Mouse (Mus musculus): ENCODE data around the gene Ears2.
"Not testable (repeated sequence)": the region's sequence is repeated elsewhere in the genome, so short reads cannot be mapped to it uniquely, and the experiment has no call there.

The Ears2 gene

DNA sequence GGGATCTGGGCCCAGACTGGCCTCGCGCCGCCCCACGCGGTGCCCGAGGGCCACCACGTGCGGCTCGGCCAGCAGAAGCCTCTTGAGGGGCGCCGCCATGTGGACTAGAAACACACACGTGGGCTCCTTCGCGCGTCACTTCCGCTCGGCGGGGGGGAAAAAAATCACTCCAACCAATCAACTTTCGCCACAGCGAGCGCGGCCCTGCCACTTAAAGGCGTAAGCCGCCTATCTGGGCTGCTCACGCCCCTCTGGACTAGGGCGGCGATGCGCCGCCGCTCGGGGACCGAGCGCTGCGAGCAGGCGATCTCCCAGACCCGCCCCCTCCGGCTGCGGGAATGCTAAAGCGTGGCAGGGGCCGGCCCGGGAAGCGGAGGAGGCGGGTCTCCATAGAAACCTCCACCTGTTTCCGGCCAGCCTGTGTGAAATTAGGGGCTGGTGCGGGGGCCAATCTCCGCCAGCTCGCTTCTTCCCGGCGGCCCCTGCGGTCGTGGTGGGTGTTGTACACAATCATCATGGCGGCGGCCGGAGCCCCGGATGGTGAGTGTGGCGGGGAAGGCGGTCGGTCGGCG is at the start of gene Ears2, which contains the start of gene Ubfd1:
Gene Ears2, minus strand, starts transcription at position 319 of the 572 bp plus-strand sequence.
Gene Ubfd1, plus strand, starts transcription at position 231 of the 572 bp plus-strand sequence.
- in situ Hi-C loops (cut with MboI, MseI): no loop called here

- in situ Hi-C loops (cut with MboI, MseI): no loop called here
Observed at GRCm38 (mm10) chr7:122108206-122108605, 41.1 kb upstream of the Ears2 start.

- in situ Hi-C loops (cut with MboI, MseI): no loop called here
Observed at GRCm38 (mm10) chr7:122101747-122102244, 34.7 kb upstream of the Ears2 start, which contains the start of gene Ndufab1. TSS of gene Ndufab1 (minus strand) at chr7:122101886.

GRCm38 (mm10) chr7:122101014-122101746 is 34.1 kb upstream of the Ears2 start:
- in situ Hi-C loops (cut with MboI, MseI): not testable (repeated sequence)

DNA sequence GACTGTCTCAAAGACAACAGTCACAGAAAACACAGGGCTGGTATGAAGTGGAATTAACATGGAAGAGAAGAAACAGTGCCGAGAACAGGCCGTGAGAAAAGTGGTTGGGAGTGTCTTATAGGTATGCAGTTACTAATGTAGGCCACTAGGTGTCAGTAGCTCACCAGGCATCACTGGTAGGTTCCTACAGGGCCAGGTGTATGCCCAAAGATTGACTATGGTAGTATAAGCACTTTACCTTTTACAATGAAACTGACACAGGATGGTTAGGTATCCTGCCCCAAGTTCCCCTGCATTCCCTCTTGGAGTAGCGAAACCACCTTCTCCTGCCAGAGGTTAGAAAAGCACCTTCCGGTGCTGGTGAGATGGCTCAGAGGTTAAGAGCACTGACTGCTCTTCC is 32.2 kb upstream of the Ears2 start:
- in situ Hi-C loops (cut with MboI, MseI): no loop called here

GRCm38 (mm10) chr7:122098009-122098408 is 30.9 kb upstream of the Ears2 start:
- in situ Hi-C loops (cut with MboI, MseI): no loop called here

- in situ Hi-C loops (cut with MboI, MseI): no loop called here
Observed at GRCm38 (mm10) chr7:122094564-122095330, 27.7 kb upstream of the Ears2 start.

DNA sequence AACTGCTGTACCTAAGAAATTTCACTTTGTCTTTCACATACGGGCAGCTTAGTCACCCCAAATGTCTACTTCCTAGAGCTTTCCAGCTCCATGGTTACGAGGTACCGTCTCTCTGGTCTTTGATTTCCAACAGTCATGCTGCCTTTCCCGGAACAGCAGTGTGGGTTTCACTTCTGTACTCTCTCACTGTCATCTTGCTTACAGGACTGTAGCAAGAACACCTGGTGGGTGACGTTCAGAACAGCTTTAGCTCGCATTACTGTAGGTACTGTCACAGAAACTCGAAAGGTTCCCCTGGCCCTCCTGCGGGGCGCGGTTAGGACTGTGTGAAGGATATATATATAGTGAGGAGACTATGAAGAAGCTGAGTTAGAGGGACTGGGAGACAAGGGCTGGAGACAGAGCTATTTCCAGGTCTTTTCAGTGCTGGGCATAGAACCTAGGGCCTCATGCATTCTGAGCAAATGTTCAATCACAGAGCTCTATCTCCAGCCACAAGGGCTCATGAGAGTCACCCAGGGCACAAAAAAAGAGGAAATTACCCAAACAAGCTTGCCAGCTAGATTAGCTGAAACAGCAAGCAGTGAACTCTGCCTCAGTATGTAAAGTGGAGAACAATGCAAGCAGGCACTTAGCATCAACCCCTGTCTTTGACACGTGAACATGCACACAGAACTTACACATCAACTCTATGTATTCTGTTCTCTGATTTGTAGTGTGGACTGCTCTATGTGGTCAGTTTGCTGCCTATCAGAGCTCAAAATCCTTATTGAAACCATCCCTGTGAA is 20.3 kb upstream of the Ears2 start:
- in situ Hi-C loops (cut with MboI, MseI): no loop called here

GRCm38 (mm10) chr7:122081071-122081470 is 14.0 kb upstream of the Ears2 start:
- in situ Hi-C loops (cut with MboI, MseI): no loop called here

DNA sequence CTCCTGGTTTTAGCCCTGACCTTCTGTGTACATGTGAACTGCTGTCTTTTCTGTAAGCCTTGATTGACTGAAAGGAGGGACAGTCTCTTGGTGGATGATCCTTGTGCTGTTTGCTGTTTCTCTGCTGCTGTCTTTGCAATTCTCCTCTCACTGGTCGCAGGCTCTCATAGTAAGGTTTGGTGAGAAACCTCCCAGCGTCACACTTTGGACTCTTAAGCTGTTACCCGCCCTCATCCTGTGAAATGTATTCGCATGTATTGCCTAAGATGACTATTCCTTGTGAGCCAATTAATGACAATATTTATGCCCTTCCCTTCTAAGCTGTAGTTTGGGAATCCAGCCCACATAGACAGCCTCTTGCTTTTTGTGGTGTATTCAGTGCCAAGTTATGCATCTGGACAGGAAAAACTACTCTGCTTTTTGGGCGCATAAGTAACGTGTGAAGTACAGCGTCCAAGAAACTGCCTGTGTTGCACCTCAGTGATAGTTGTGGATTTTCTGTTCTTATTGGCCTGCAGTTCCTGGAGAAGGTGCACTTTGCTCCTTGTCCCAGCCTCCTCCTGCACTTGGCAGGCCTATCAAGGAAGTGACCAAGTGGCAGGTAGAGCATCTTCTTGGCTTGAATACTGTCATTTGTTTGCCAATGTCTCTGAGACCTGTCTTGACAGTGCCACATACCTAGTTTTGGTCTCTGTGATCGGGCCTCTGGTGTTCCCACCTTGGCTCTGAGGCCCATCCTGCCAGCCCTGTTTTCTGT is 12.9 kb upstream of the Ears2 start:
- in situ Hi-C loops (cut with MboI, MseI): no loop called here

- in situ Hi-C loops (cut with MboI, MseI): loop anchor here (5.0 kb wide), 1 partner anchor 878 kb away; no protein-coding TSS in a partner anchor
Observed at GRCm38 (mm10) chr7:122074374-122074773, 7.3 kb upstream of the Ears2 start.

DNA sequence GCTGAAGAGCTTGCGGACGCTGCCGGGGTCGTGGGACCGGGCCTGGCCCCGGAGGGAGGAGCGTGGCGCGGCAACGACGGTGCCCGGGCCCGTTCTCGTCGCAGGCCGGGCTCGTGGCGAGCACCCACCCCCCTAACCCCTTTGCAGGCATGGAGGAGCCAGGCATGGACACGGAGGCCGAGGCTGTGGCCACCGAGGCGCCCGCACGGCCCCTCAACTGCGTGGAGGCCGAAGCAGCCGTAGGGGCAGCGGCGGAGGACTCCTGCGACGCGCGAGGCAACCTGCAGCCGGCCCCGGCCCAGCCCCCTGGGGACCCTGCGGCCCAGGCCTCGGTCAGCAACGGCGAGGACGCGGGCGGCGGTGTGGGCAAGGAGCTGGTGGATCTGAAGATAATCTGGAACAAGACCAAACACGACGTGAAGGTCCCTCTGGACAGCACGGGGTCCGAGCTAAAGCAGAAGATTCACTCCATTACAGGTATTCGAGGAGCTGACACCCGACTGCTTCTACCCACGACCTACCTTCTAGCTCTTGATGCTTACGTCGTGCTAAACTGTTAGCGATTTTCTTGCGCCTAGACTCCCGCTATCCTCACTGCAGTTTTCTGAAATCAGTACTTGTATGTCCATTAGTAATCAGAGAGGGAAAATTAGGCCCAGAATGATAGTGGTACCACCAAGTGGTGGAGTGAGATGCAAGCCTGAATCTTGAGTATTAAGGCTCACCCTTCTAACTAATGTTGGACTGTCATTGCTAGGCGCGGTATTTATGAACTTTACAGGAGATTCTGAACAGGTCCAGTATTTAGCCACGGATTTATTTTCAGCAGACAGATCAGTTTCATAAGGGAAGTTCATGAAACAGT is 686 bp upstream of the Ears2 start:
- in situ Hi-C loops (cut with MboI, MseI): no loop called here

GRCm38 (mm10) chr7:122066102-122066944 is 740 bp downstream of the Ears2 start:
- in situ Hi-C loops (cut with MboI, MseI): no loop called here

- in situ Hi-C loops (cut with MboI, MseI): no loop called here
Observed at GRCm38 (mm10) chr7:122065656-122066055, 1.4 kb downstream of the Ears2 start.

DNA sequence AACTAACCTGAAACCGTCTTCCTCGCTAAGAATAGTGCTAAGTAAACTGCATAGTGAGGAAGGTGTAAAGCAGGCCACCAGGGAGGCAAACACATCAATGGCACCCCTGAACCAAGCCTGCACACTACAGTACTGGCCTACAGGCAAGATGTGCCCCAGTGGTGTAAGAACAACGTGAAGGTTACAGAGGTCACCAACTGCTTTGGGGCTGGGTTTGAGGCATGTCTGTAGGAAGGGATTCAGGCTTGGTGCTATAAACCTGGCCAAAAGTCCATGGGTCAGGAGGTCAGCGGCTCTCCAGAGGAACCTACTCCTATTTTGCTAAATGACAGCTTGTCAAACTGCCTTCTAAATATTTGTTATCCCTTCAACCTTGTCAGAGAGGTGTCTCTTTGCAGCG is 10.4 kb downstream of the Ears2 start:
- in situ Hi-C loops (cut with MboI, MseI): no loop called here

GRCm38 (mm10) chr7:122050834-122051233 is 16.2 kb downstream of the Ears2 start:
- in situ Hi-C loops (cut with MboI, MseI): no loop called here

DNA sequence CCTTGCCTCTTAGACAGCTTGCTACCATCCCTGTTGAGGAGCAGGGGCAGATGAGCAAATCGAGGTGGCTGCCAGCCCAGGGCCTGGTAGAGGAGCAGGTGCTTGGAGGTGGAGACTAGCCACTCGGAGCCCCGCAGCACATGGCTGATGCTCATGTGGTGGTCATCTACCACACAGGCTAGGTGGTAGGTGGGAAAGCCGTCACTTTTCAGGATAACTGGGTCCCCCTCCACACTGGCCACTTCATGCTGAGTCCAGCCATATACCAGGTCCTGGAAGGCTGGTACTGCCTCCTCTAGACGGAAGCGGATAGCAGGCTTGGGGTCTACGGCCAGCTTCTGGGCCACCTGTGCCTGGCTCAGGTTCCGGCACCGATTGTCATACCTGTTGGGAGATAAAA is 18.9 kb downstream of the Ears2 start:
- in situ Hi-C loops (cut with MboI, MseI): no loop called here

DNA sequence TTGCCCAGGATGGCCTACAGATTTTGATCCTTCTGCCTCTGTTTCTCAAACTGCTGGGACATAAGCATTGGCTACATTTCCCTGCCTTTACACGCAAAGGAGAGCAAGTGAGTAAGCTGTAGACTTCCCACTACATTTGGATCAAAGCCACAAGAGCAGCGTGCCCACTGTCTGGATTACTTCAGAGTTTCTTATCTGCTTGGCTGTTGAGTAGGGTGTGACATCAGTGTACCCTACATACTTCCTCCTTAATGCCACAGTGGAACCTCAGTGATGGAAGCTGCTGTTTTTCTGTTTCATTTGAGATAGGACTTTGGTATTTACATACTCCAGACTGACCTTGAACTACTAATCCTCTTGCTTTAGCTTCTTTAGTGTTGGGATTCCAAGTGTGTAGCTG is 20.2 kb downstream of the Ears2 start:
- in situ Hi-C loops (cut with MboI, MseI): no loop called here

DNA sequence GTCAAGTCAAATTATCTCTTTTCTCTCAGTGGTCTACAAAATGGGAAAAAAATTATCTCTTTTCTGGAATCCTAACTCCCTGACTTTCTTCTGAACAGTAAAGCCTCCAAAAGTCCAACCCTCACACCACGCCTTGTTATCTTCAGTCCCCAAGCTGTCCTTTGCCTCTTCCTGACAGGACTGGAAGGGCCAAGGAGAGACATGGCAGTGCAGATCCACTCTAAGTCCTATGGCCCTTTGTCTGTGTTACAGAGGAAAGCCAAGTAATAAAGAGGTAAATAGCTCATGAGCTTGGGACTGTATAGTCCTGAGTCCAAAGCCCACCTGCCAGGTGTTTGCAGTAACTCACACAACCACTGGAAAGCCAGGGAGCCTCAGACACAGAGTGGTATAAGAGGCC is 21.4 kb downstream of the Ears2 start:
- in situ Hi-C loops (cut with MboI, MseI): no loop called here
